In genomic region chr17:50069897-50070636, GRCm38 (mm10) we compare ENCODE assay signal across 8 mouse cellular contexts.
DNase-seq lines count a peak whose midpoint lies in the region; ATAC-seq lines count a peak whose summit lies in the region.

No protein-coding gene starts in this region.

- no peaks in the 10 kb centered on the region for H3K27me3 ChIP-seq in heart, embryonic 11.5 days (ENCODE audit: control insufficient read depth, insufficient read depth, low read length)
- no peaks in the 10 kb centered on the region for H3K27me3 ChIP-seq in liver, embryonic 13.5 days
- H3K27me3 ChIP-seq in hindbrain, embryonic 10.5 days (ENCODE audit: insufficient read depth, poor library complexity, severe bottlenecking): no peaks in the 10 kb centered on the region

- peak overlapping the region; percentile 36 for H3K4me2 ChIP-seq in heart, embryonic 11.5 days
- H3K4me2 ChIP-seq in liver, embryonic 13.5 days: peak overlapping the region; percentile 57

- peak; percentile 91 for DNase-seq in gastrocnemius, adult 18-20 months (ENCODE audit: low spot score)
- no peak for DNase-seq in gastrocnemius, postnatal 4 days (ENCODE audit: low spot score in 2 of 2)
- peak; percentile 86 for DNase-seq in brain, adult 2 months (ENCODE audit: low read depth, low spot score)
- peak; percentile 66 for DNase-seq in liver, embryonic 13.5 days
- no peak for DNase-seq in testis, postnatal 10 days (ENCODE audit: low spot score)
- DNase-seq in cerebellum, adult 9-10 months: no peak
- no peak for DNase-seq in hindbrain, embryonic 10.5 days (ENCODE audit: low spot score)

- no peaks in the 10 kb centered on the region for H3K9me3 ChIP-seq in heart, embryonic 11.5 days (replicated peaks; ENCODE audit: control insufficient read depth, low read length)
- no peaks in the 10 kb centered on the region for H3K9me3 ChIP-seq in liver, embryonic 13.5 days (replicated peaks)
- H3K9me3 ChIP-seq in hindbrain, embryonic 10.5 days: no peaks in the 10 kb centered on the region

- no peak overlapping the region for H3K9ac ChIP-seq in heart, embryonic 11.5 days (ENCODE audit: low read depth, low read length)
- peak overlapping the region; percentile 67 for H3K9ac ChIP-seq in liver, embryonic 13.5 days

- no peak overlapping the region for H3K27ac ChIP-seq in heart, embryonic 11.5 days (ENCODE audit: low read depth, low read length)
- peak overlapping the region; percentile 92 for H3K27ac ChIP-seq in liver, embryonic 13.5 days
- no peak overlapping the region for H3K27ac ChIP-seq in hindbrain, embryonic 10.5 days

- 8% methylated on average over 10 of the region's 10 CpGs for WGBS in heart, embryonic 11.5 days (ENCODE audit: insufficient replicate concordance)
- 7% methylated on average over 10 of the region's 10 CpGs for WGBS in liver, embryonic 13.5 days (ENCODE audit: insufficient replicate concordance)
- WGBS in hindbrain, embryonic 10.5 days: 53% methylated on average over 10 of the region's 10 CpGs

- ATAC-seq in heart, embryonic 11.5 days (replicated peaks; ENCODE audit: insufficient number of reproducible peaks, low FRiP score, low TSS enrichment): 0 out of 2 replicates have a peak, but pooled peaks have one; percentile 14
- ATAC-seq in liver, embryonic 13.5 days (ENCODE audit: low read depth): peak; percentile 77

- peaks cover 8% of the 10 kb centered on the region for H3K4me1 ChIP-seq in heart, embryonic 11.5 days (ENCODE audit: control insufficient read depth, insufficient read depth, low read length)
- H3K4me1 ChIP-seq in liver, embryonic 13.5 days (replicated peaks): peaks cover 52% of the 10 kb centered on the region
- H3K4me1 ChIP-seq in hindbrain, embryonic 10.5 days (replicated peaks): peaks cover 7% of the 10 kb centered on the region

- H3K4me3 ChIP-seq in heart, embryonic 11.5 days (ENCODE audit: low read depth, low read length): no peak overlapping the region
- H3K4me3 ChIP-seq in liver, embryonic 13.5 days (replicated peaks): peak overlapping the region; percentile 16
- H3K4me3 ChIP-seq in hindbrain, embryonic 10.5 days: no peak overlapping the region

- no peaks in the 10 kb centered on the region for H3K36me3 ChIP-seq in heart, embryonic 11.5 days (ENCODE audit: control insufficient read depth, insufficient read depth, low read length)
- no peaks in the 10 kb centered on the region for H3K36me3 ChIP-seq in liver, embryonic 13.5 days
- no peaks in the 10 kb centered on the region for H3K36me3 ChIP-seq in hindbrain, embryonic 10.5 days

Comparison
In these comparisons a context has a peak if more than half of its experiments do, and no peak if none do; other contexts are left out.
1. DNase-seq: peak in gastrocnemius, adult 18-20 months (single experiment), brain, adult 2 months (single experiment) and liver, embryonic 13.5 days (single experiment); none in gastrocnemius, postnatal 4 days (0 of 2), testis, postnatal 10 days (single experiment), cerebellum, adult 9-10 months (single experiment) and hindbrain, embryonic 10.5 days (single experiment).